Mouse (Mus musculus) CD4-positive, CD25-positive, alpha-beta regulatory T cell, adult 9 weeks (primary cell): Measurements from ENCODE around the gene Capza1. TPM values are rescaled to one million over a fixed set of nuclear protein-coding genes. Genes with fewer than 3 reads are reported as not detected.

Experiments used
- polyA plus RNA-seq: library from polyadenylated mRNA; unstranded; fragments of 100-300 nt; shearing (Covaris generic); gene quantifications from one replicate; pipeline ENCODE4 v1.2.1, GENCODE M21; 2017

The Capza1 gene
- polyA plus RNA-seq, result 510 TPM

GRCm38 (mm10) chr3:104863786-104864650, at the start of gene Capza1, which contains the start of gene St7l:
TSS of gene Capza1 (minus strand) at chr3:104864505.
TSS of gene St7l (plus strand) at chr3:104864005.

GRCm38 (mm10) chr3:104817991-104818748, 46.1 kb downstream of the Capza1 start, which contains the start of gene Mov10:
TSS of gene Mov10 (minus strand) at chr3:104818563.

GRCm38 (mm10) chr3:104788075-104788474, 76.2 kb downstream of the Capza1 start, which contains the start of gene Rhoc:
TSS of gene Rhoc (plus strand) at chr3:104788375.

GRCm38 (mm10) chr3:104781471-104781903, 82.8 kb downstream of the Capza1 start, which contains the start of gene Fam19a3:
TSS of gene Fam19a3 (minus strand) at chr3:104781840.

GRCm38 (mm10) chr3:104780561-104781420, 83.5 kb downstream of the Capza1 start, which contains the start of gene Ppm1j:
TSS of gene Ppm1j (plus strand) at chr3:104781056.

Other genes with a start within 250 kb of the Capza1 start
- 15.1 TPM for gene Slc16a1, start 225.8 kb downstream of the Capza1 start, polyA plus RNA-seq
- gene Ppm1j, start 83.4 kb downstream of the Capza1 start, polyA plus RNA-seq, result 58.2 TPM
- gene Fam19a3, start 82.7 kb downstream of the Capza1 start, polyA plus RNA-seq, result 1.0 TPM
- gene Rhoc, start 76.1 kb downstream of the Capza1 start, polyA plus RNA-seq, result 13.0 TPM
- gene Mov10, start 45.9 kb downstream of the Capza1 start, polyA plus RNA-seq, result 60.3 TPM
- gene St7l, start 500 bp downstream of the Capza1 start, polyA plus RNA-seq, result 46.3 TPM
- gene Wnt2b, start 97.4 kb upstream of the Capza1 start, polyA plus RNA-seq, result 0.27 TPM
- 0.05 TPM for gene Cttnbp2nl, start 188.6 kb upstream of the Capza1 start, polyA plus RNA-seq
- not detected for gene 4930564D02Rik, start 202.3 kb upstream of the Capza1 start, polyA plus RNA-seq